Mouse (Mus musculus) heart, embryonic 14.5 days (tissue): ENCODE measurements at regions not wholly inside any gene's neighbourhood (a gene's known extent, or its start where the extent isn't known, plus 50 kb on each side); places are given as distances from the start of the nearest gene placed in this dataset.

Experiments
- ATAC-seq: fragments of 200-750 bp; cut with Nextera tagmentation; 2 replicates; pipeline ENCODE4 v1.8.0; 2017; ENCODE audit warnings: low read depth, moderate TSS enrichment; ENCODE audit not compliant: insufficient number of reproducible peaks, insufficient read depth, low FRiP score
- H3K27ac ChIP-seq, 2 experiments: fragments of 200-500 bp in 1 of 2; fragments of 300-500 bp in 1 of 2; sonication (generic) in 1 of 2; replicated peaks in 1 of 2; 2 replicates each; pipeline ENCODE4 v1.5.1; 2012 to 2014; ENCODE audit warnings: low read depth in 2 of 2, low read length in 2 of 2, control low read depth in 1 of 2, mild to moderate bottlenecking in 1 of 2, mixed read lengths in 1 of 2; ENCODE audit not compliant: control insufficient read depth in 1 of 2, insufficient read depth in 1 of 2
- H3K27me3 ChIP-seq: fragments of 300-500 bp; sonication (generic); 2 replicates; pipeline ENCODE4 v1.6.1; 2014; ENCODE audit warnings: mild to moderate bottlenecking, low read length, control low read depth; ENCODE audit not compliant: control insufficient read depth, insufficient read depth
- H3K36me3 ChIP-seq: fragments of 300-500 bp; sonication (generic); 2 replicates; pipeline ENCODE4 v1.6.1; 2014; ENCODE audit warnings: mild to moderate bottlenecking, control low read depth, low read length, mixed read lengths; ENCODE audit not compliant: control insufficient read depth, insufficient read depth
- H3K4me1 ChIP-seq, 2 experiments: fragments of 200-500 bp in 1 of 2; fragments of 300-500 bp in 1 of 2; sonication (generic) in 1 of 2; 2 replicates each; pipeline ENCODE4 v1.6.1; 2012 to 2014; ENCODE audit warnings: low read length in 2 of 2, control low read depth in 1 of 2, mixed read lengths in 1 of 2; ENCODE audit not compliant: control insufficient read depth in 2 of 2, insufficient read depth in 2 of 2
- H3K4me2 ChIP-seq: fragments of 300-500 bp; sonication (generic); 2 replicates; pipeline ENCODE4 v1.6.1; 2014; ENCODE audit warnings: mild to moderate bottlenecking, low read length
- H3K4me3 ChIP-seq, 2 experiments: fragments of 200-500 bp in 1 of 2; fragments of 300-500 bp in 1 of 2; sonication (generic) in 1 of 2; 2 replicates each; pipeline ENCODE4 v1.5.1; 2012 to 2014; ENCODE audit warnings: low read length in 2 of 2, mild to moderate bottlenecking in 2 of 2, control low read depth in 1 of 2, low read depth in 1 of 2, moderate library complexity in 1 of 2; ENCODE audit not compliant: control insufficient read depth in 1 of 2, insufficient read depth in 1 of 2
- H3K9ac ChIP-seq: fragments of 300-500 bp; sonication (generic); 2 replicates; pipeline ENCODE4 v1.6.1; 2014; ENCODE audit warnings: mild to moderate bottlenecking, low read length
- H3K9me3 ChIP-seq: fragments of 300-500 bp; sonication (generic); 2 replicates; pipeline ENCODE4 v1.6.1; 2016; ENCODE audit warnings: low read length, control low read depth; ENCODE audit not compliant: control insufficient read depth
- WGBS: fragments of 180-500 bp; shearing (Covaris S2); extraction: QIAGEN DNeasy Blood & Tissue Kit; methylation state at CpG from one replicate; pipeline ENCODE4 v1.1.7; 2014; 5-methylcytosine and 5-hydroxymethylcytosine counted together

DNA sequence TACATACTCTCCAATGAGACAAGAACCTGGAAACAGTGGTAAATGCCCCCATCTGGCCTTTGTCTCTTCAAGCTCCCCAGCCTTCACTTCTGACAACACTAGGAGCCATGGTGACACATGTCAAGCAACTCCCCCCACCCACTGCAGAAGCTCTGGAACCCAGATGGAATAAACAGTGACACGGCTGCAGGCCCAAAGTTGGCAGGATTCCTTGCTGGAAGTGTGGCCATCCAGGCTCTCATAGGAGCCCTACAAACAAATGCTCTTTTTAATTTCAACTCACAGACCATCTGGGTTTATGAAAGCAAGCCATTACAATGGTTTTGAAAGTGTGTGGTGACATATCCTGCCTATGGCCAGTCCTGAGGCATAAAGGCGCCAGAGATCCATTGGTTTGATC is 179.0 kb downstream of the Zfp619 start:
- Histone ChIP-seq H3K4me3 (no peak overlapping the region), H3K9me3 (no peaks in the 10 kb centered on the region), H3K36me3 (no peaks in the 10 kb centered on the region), H3K4me1 (no peaks in the 10 kb centered on the region), H3K9ac (no peak overlapping the region), H3K27ac (no peak overlapping the region), H3K4me2 (no peak overlapping the region), H3K27me3 (no peaks in the 10 kb centered on the region)
- 65% methylated on average over 2 of the region's 2 CpGs for WGBS
- no peak for ATAC-seq

DNA sequence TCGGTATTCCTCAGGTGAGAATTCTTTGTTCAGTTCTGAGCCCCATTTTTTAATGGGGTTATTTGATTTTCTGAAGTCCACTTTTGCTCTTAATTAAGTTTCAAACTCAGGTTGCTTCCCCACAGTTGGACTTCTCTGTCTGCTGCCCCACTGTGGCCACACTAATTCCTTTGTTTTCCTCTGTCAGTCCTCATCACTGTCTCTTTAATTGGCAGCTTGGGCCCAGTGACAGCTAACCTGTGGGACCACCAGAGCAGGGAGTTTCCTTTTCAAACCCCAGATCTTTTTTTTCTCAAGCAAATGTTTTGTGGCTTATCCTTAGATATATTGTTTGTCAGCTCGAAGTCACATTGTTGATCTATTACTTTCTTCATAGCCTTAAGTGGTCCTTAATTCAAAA is 183.9 kb downstream of the Zfp619 start:
- no peak overlapping the region for H3K4me3 ChIP-seq
- ATAC-seq = no peak
- H3K27me3 ChIP-seq = no peaks in the 10 kb centered on the region
- H3K4me1 ChIP-seq = no peaks in the 10 kb centered on the region
- no peaks in the 10 kb centered on the region for H3K36me3 ChIP-seq
- H3K9ac ChIP-seq = no peak overlapping the region
- H3K27ac ChIP-seq = no peak overlapping the region
- 75% methylated on average over 2 of the region's 2 CpGs for WGBS
- no peak overlapping the region for H3K4me2 ChIP-seq
- no peaks in the 10 kb centered on the region for H3K9me3 ChIP-seq

DNA sequence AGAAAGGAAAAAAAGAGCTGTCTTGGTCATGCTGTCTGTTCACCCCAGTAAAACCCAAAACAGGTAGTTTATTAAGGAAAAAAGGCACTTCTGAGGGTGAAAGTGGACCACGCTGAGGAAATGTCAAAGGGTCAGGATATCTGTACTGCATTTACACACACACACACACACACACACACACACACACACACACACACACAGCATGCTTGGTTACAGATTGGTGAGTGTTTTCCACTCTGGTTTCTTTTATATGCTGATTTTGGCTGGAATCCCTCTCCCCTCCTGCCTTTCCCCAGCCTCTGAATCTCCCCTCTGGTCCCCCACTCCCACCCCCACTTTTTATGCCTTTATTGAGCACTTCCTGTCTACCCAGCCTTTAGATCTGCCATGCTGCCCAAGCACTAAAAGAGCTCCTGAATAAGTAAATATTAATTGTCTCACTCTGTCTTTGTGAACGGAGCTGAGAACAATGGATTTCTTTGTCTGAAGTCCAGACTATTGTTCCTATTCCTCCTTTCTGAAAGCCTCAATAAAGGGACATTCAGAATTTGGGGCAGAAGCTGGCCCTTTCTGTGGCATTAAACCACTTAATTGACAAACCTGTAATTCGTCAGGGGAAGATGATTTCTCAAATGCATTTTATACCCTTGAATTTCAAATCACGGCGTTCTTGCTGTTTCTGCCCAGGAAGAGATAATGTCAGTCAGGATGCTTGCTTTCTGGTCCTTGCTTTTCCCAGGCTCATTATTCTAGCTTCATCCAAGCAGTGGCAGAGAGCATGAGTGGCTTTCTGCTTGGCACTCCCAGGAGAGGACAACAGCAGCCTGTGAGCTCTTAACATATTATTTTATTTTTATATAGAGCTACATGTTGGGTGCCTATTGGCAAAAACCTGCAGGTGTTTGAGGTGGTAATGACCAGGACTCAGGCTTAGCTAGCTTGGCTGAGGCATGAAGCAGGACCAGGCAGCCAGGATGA is 187.8 kb downstream of the Zfp619 start:
- H3K4me1 ChIP-seq = no peaks in the 10 kb centered on the region
- no peaks in the 10 kb centered on the region for H3K27me3 ChIP-seq
- no peak for ATAC-seq
- WGBS = 48% methylated on average over 5 of the region's 5 CpGs
- H3K9ac ChIP-seq = no peak overlapping the region
- no peaks in the 10 kb centered on the region for H3K36me3 ChIP-seq
- H3K4me2 ChIP-seq = no peak overlapping the region
- H3K9me3 ChIP-seq = no peaks in the 10 kb centered on the region
- H3K4me3 ChIP-seq = no peak overlapping the region
- H3K27ac ChIP-seq = no peak overlapping the region

DNA sequence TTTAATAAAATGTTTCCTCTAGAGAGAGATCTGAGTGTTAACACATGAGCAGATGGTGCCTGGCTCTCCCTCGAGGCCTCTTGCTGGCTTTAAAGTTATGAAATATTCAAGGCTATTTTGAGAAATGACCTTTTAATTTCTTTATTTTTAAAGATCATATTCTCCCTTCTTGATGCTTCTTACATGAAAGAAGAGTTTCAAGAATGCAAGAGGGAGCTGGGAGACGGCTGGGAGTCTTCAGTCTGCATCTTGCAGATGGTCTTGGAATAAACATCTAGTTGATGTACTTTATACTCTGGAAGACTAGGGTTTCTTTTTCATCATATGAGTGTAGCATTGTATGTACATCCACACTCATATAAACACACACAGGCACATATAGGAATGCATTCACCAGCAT is 189.0 kb downstream of the Zfp619 start:
- WGBS = 70% methylated on average over 2 of the region's 2 CpGs
- Histone ChIP-seq H3K4me1 (no peaks in the 10 kb centered on the region), H3K4me2 (no peak overlapping the region), H3K4me3 (no peak overlapping the region), H3K36me3 (no peaks in the 10 kb centered on the region), H3K27me3 (no peaks in the 10 kb centered on the region), H3K9me3 (no peaks in the 10 kb centered on the region), H3K27ac (no peak overlapping the region), H3K9ac (no peak overlapping the region)
- no peak for ATAC-seq

DNA sequence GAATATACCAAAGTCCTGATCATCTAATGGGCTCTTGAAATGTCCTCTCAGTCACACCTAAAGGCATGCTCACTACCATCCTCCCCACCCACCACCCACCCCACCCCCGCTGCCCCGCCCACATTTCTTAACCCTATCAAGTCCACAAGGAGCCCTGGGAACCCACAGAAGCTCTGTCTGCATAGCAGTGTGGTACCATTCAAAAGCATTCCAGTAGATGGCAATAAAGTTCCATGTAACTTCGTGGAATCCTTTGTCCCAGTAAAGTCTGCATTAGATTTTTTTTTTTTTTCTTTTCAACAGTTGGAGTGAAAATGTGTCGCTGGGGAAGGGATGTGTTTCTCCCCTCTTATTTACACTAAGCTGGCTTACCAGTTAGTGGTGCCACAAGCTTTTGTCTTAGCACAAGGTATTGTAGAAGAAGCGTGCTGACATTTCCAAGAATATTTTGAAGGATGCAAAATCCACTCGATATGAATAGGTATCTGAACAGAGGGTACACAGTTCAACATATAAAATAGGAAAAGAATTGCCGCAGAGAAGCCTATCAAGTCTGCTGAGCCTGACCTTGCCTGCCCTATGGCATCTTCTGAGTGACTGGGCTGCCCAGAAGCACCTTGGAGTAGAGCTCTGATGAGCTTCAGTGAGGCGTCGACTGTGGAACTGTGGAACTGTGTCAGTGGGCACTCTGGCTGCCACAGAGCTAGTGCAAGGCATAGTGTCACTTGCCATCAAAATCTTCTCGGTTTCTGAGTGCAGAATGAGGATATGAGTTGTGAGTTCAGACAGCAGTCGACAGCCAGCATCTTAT is 199.0 kb downstream of the Zfp619 start:
- Histone ChIP-seq H3K4me2 (0 out of 2 replicates have a peak overlapping the region, but pooled peaks have one; percentile 6), H3K27ac (no peak overlapping the region), H3K9me3 (no peaks in the 10 kb centered on the region), H3K9ac (no peak overlapping the region), H3K27me3 (no peaks in the 10 kb centered on the region), H3K4me3 (no peak overlapping the region), H3K36me3 (no peaks in the 10 kb centered on the region), H3K4me1 (peaks cover 0 to 3% of the 10 kb centered on the region in 2 experiments; a peak in 1 of 4 replicates)
- no peak for ATAC-seq
- WGBS = 11% methylated on average over 11 of the region's 11 CpGs

DNA sequence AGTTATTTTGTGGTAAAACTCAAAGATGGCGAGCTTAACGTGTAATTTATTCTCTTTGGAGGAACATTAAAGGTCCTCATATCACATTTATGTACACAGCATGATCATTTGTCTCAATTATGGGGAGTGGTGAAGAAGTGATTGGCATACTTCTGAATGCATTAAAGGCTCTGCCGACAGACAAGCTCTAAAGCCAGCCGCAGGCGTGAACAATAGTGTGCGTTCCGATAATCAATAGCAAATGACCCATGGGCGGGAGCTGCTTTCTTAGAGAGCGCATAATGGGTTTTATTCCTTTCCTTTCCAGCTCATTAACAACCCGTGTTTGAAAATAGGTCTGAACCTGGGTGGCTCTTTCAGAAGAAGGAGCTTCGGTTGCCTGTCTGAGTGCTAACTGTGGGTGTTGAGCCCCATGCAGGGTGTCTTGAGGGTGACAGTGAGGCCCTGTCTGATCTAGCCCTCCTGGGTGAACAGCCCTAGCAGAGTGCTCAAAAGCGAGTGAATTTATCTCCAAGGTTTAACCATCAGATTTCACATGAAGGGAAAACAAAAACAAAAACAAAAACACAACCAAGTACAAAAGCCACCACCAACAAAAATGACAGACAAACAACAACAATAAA is 210.5 kb downstream of the Zfp619 start:
- H3K9ac ChIP-seq = no peak overlapping the region
- H3K27me3 ChIP-seq = no peaks in the 10 kb centered on the region
- H3K27ac ChIP-seq = no peak overlapping the region
- H3K36me3 ChIP-seq = no peaks in the 10 kb centered on the region
- no peak overlapping the region for H3K4me2 ChIP-seq
- H3K9me3 ChIP-seq = no peaks in the 10 kb centered on the region
- H3K4me1 ChIP-seq = no peaks in the 10 kb centered on the region
- no peak overlapping the region for H3K4me3 ChIP-seq
- WGBS = 66% methylated on average over 12 of the region's 12 CpGs
- ATAC-seq = no peak

DNA sequence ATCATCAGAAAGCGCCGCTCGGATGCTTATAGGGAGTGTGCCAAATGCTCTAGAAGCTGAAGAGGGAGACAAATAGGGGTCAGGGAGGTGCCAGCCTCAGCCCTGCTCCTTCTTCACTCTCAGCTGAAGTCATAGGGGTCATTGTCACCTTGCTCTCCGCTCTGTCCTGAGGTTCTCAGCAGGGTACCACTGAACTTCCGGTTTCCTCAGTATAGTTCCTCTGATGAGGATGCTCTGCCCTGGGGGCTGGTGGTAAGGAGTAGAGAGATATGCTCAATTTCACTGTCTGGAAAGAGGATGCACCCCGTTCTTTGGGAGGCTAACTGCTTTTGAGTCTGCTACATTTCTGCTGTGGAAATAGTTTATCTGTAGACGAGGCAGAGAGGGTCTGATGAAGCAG is 211.4 kb downstream of the Zfp619 start:
- Histone ChIP-seq H3K27ac (no peak overlapping the region), H3K9me3 (no peaks in the 10 kb centered on the region), H3K36me3 (no peaks in the 10 kb centered on the region), H3K9ac (no peak overlapping the region), H3K4me2 (no peak overlapping the region), H3K27me3 (no peaks in the 10 kb centered on the region), H3K4me1 (no peaks in the 10 kb centered on the region), H3K4me3 (no peak overlapping the region)
- no peak for ATAC-seq
- 56% methylated on average over 7 of the region's 7 CpGs for WGBS
